Mouse (Mus musculus) spleen, adult 12 weeks (tissue): ENCODE measurements around the gene Hipk1.

ENCODE experiments used
- DNase-seq: peaks from one replicate; pipeline ENCODE4 v3.0.0; 2022; ENCODE audit warnings: low spot score

The Hipk1 gene

GRCm38 (mm10) chr3:103715762-103716693 is 75.3 kb downstream of the Hipk1 start:
- DNase-seq, result no peak

GRCm38 (mm10) chr3:103714942-103715341 is 76.4 kb downstream of the Hipk1 start:
- no peak for DNase-seq

GRCm38 (mm10) chr3:103714236-103714875 is 77.0 kb downstream of the Hipk1 start:
- DNase-seq, result no peak

- DNase-seq, result no peak
These were observed 79.2 kb downstream of the Hipk1 start for GRCm38 (mm10) chr3:103712196-103712595.

GRCm38 (mm10) chr3:103709470-103710040 is 81.8 kb downstream of the Hipk1 start:
- no peak for DNase-seq

- DNase-seq, result no peak
These were observed 85.9 kb downstream of the Hipk1 start for GRCm38 (mm10) chr3:103705426-103705825.

GRCm38 (mm10) chr3:103704661-103705060 is 86.7 kb downstream of the Hipk1 start:
- DNase-seq, result no peak

- DNase-seq, result no peak
These were observed 94.9 kb downstream of the Hipk1 start for GRCm38 (mm10) chr3:103696388-103696925.

- no peak for DNase-seq
These were observed 95.8 kb downstream of the Hipk1 start for GRCm38 (mm10) chr3:103695556-103695955.

GRCm38 (mm10) chr3:103690506-103690905 is 100.9 kb downstream of the Hipk1 start:
- DNase-seq, result no peak
